Mouse (Mus musculus) embryonic fibroblast, embryonic 13.5 days (primary cell): ENCODE measurements around the gene Gm49416.

ENCODE experiments used
- CTCF ChIP-seq: IDR thresholded peaks from 2 replicates; pipeline ENCODE4 v1.5.1; 2011; ENCODE audit warnings: mild to moderate bottlenecking, control low read depth, low read length, moderate library complexity, borderline replicate concordance; ENCODE audit not compliant: insufficient read depth
- POLR2A ChIP-seq: IDR thresholded peaks from 2 replicates; pipeline ENCODE4 v1.6.1; 2011; ENCODE audit warnings: low read depth, mild to moderate bottlenecking, control low read depth, low read length, moderate library complexity

DNA sequence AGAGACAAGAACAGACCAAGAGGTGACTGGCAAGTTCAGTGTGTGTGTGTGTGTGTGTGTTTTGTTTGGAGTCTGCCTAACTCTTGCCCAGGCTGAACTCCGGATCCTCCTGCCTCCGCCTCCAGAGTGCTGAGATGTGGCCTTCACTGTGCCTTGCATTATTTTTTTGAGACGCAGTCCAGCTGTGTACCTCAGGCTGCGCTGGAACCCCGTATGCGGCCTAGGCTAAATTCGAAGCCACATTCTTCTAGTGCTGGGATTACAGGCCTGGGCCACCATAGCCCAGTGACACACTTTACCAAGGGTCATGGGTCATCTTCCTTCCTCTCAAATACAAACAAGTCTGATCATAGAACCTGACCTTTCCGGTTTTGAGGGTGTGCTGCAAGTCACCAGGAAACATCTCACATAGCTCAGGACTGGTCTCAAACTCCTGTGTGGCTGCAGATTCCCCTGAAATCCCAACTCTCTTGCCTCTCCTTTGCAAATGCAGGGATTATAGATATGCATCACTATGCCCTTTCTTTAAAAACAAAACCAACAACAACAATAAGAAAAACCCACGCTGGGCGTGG, 16.4 kb upstream of the Gm49416 start:
- no peak for TF ChIP-seq CTCF
- no peak for TF ChIP-seq POLR2A
